Mouse (Mus musculus) mouse trophoblast stem cell (cell line): ENCODE data around the gene B4galnt2.

Experiments used
- in situ Hi-C, 2 experiments: fragments of 300-500 bp; cut with MseI, MboI; formaldehyde crosslinking; loops; 2 replicates in 1 of 2; 3 replicates in 1 of 2; pipeline ENCODE4 v1.15.1; 2025

The B4galnt2 gene

DNA sequence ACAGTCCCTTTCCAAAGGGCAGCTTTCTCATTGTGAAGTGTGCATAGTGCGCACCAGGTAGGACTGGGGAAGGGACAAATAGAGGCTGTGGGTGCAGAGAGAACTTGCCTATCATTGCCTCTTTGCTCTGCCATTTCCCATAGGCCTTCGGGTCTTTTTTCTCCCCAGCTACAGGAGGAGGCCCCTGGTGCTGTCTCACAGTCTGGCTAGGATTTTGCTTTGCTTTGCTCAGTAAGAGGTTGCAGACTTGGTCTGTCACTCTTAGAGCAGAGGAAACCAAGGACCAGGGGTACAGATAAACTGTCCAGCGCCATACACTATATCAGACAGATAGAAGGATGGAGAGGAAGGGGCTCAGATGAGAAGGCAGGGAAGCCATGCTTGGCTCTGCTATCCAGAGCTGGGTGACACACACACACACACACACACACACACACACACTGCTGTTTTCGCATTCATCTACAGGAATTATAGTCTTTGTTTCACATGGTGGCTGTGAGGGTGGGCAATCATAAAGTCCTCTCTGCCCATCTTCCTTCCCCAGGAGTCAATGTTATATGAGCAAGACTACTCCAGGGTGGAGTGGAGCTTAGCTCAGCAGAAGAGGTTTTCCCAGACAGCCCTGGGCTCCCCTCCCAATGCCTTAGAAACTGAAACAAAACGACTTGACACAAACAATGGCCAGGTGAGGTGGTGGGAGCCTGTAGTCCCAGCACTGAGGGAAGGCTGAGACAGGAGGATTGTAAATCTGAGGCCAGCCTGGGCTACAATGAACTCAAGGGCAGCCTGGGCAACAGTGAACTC lies 73.8 kb downstream of the B4galnt2 start:
- in situ Hi-C loops = no loop called here

DNA sequence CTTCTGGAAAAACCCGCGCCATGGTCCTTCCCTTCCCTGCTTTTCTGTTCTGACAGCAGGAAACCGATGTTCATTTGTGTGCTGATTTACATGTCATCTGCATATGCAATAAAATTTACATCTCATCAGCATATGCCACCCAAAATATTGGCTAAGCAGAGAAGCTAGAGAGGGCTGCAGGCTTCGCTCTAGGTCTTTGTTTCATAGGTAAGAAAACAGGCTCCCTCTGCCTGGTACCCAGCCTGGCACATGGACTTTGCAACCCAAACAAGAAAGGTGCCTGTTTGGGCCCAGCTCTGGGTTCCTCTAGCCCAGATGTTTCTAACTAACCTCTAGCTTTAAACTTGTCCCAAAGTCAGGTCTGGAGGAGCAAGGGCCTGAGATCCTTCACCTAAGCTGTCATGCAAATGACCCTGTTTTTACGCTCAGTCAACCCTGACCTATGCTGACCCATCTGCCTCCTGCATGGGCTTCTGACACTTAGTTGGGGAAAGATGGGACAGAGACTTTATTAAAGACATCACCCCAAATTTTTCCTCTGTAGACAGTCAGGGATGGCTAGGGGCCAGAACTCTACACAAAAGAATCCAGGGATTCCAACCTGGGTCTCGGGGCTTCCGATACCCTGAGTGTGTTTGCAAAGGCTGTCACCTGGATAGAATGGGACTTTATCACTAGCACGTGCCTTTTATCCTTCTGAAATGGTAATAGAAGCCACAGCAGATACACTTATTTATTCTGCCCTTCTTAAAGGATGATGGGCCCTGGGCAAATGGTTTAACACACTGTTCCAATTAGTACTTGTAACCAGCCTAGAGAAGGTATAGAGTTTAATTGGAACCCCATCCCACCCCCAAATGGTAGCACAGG lies 75.5 kb downstream of the B4galnt2 start:
- in situ Hi-C loops = no loop called here

DNA sequence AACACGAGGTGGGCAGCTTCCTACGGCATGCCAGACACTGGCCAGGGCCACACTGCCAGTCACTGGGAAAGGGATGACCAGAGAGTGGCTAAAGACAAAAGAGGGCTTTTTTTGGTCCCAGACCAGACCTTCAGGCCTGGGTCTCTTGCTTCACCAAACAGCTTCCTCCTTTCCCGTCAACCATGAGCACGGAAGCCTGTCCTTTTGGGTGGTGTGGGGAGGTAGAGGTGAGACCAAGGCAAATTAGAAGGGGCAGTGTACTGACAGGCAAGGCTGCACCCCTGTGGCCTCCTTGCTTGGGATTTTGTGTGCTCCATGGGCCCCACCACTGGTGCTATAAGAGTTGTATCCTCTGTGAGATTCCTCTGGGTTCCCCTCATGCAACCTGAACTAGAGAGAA lies 76.1 kb downstream of the B4galnt2 start:
- in situ Hi-C loops = no loop called here

DNA sequence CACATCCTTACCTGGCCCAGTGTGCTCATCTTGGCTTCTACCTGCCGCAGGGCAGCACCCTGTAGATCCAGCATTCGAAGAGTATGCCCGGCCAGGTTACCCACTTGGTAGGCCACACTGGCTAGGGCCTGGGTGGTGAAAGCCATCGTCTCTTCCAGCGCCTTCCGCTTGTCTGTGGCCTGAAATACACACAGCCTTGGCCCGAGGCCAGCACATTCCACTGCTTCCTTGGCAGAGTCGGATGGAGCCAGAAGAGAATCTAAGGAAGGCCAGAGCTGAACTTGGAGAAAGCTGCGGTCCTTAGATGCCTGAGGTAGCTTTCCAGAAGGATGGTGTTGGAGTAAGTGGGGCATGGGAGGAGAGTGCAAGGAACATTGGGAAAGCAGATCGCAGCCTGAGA lies 77.6 kb downstream of the B4galnt2 start, which contains the start of gene Gngt2:
Gene Gngt2, plus strand, starts transcription at position 158 of the 400 bp plus-strand sequence.
- in situ Hi-C loops = no loop called here

DNA sequence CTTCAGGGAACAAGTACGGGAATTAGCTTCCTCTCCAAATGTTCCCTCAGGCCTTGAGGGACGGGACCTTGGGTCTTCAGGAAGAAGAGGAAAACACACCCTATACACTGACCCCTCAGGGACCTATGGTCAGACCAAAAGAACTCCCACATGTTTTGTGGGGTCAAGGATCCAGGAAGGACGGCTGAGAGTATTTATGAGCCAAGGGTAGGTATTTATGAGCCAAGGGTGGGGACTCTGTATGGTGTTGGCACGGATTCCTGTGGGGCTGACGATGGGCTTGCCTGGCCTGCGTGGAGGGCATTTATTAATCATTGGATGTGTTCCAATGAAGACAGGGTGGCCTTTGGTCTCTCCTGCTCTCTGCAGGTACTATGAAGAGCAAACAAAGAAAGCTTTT lies 78.3 kb downstream of the B4galnt2 start:
- in situ Hi-C loops = no loop called here

DNA sequence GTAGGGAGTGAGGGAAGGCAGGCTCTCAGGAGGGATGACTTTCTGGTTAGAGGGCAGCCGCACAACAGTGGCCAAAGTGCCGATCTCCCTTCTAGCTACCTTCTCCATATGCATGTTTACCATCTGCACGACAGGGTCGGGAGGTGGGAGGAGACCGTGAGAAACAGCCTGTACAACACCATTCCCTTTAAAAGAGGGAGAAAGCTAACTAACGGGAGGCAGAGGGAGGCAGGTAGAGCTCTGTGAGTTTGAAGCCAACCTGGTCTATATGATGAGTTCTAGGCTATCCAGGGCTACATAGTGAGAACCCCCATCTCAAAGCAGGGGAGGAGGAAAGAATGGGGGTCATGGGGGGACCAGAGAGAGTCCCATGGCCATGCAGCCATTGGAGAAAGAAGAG lies 78.9 kb downstream of the B4galnt2 start:
- in situ Hi-C loops = no loop called here

DNA sequence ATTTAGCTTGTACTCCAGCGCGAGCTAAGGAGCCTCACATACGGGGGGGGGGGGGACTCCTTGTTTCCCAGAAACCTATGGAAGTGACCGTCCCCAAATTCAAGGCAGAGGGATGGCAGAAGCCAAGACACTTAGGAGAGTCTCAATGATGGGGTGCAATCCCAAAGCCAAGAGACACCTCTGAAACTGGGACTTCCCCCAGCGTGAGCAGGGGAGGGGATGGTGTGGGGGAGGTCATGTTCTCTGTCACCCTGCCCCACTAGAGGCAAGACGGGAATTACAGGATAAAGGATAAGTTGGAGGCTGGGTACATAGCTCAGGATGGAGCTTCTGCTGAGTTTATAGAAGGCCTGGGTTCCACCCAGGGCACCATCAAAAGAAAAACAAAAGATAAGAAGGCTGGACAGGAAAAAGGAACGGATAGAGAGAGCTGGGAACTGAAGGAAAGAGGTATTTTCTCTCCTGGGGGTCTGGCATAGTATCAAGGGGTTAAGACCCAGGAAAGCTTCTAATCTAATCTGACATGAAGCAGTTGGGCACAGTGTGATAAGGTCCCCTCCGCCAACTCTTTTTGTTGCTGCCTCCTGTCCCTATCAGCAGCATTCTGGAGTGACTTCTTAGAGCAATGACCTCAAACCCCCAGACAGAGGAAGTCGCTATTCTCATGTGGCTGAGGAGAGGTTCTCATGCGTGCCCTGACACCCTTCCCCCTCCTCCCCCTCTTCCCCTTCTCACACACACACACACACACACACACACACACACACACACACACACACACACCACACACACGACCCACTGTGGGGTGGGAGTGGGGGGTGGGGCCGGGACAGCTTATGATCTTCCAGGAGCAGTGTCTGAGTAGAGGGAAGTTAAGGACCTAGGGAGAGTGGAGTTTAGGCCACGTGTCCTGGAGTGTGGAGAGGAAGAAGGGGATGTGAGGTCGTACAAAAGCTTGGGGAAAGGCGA lies 79.7 kb downstream of the B4galnt2 start:
- in situ Hi-C loops = no loop called here

DNA sequence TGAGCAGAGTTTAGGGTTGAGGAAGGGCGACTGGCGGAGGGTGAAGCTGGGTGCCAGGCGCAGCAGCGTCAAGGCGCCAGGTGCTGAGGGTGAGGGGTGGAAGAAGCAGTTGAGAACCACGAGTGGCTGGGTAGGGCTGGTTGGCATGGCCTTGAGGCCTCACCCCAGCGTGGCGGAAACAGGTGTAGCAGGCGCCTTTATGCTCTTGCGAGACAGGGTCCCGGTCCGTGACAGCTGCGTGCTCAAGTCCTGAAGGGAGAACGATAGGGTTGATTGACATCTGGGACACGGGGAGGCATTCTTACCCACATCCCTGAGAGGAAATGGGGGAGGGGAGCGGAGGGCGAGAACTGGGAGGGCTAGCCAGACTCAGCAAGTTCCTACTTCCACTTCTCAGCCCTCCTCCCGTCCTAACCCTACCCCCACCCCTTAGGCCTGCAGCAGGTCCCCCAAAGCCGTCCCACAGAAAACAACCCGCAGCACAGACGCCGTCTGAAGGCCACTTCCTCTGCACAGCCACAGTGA lies 80.5 kb downstream of the B4galnt2 start:
- in situ Hi-C loops = no loop called here

DNA sequence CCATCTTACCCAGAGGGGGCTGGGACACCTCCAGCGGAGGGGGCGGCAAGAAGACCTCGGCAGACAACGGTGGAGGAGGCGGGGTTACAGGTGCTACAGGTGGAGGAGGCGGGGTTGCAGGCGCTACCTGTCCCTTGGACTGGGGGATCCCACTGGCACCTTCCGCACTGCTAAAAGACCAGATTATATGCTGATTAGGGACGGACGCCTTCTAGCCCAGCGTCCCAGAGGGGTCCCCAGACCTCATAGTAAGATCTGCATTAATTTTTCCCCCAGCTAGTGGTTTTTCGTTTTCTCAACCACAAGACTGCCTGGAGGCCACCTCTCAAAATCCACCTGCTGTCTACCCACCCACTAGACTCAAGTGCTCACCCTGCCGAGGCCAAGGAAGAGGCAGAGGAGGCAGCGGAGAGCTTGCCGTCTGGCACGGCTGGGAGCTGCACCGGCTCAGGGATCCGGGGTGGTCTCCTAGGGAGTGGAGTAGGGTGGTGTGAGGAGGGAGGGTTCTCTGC lies 81.0 kb downstream of the B4galnt2 start:
- in situ Hi-C loops = no loop called here

DNA sequence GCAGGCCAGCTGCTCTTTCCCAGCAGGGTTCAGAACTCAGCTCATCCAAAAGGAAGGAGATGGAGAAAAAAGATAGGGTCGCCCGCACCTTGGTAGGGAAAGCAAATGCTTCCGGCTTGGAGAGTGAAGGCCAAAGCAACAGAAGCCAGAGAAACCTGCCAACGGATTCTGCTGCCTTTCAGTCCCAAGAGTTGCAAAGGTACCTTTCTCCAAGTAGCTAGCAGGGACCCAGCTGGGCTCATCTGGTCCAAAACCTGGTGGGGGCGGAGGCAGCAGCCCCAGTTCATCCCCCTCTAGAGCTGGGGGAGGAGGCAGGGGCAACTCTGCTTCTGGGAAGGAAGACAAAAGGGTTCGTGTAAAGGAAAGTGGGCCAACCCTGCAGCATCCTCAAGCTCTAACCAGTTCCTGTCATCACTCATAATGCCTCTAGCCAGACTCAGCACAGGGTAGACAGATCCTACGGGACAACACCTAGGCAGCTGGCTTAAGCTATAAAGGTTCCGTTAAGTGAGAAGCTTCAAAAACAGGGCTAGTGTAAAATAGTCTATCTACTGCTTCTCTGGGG lies 81.6 kb downstream of the B4galnt2 start:
- in situ Hi-C loops = no loop called here

DNA sequence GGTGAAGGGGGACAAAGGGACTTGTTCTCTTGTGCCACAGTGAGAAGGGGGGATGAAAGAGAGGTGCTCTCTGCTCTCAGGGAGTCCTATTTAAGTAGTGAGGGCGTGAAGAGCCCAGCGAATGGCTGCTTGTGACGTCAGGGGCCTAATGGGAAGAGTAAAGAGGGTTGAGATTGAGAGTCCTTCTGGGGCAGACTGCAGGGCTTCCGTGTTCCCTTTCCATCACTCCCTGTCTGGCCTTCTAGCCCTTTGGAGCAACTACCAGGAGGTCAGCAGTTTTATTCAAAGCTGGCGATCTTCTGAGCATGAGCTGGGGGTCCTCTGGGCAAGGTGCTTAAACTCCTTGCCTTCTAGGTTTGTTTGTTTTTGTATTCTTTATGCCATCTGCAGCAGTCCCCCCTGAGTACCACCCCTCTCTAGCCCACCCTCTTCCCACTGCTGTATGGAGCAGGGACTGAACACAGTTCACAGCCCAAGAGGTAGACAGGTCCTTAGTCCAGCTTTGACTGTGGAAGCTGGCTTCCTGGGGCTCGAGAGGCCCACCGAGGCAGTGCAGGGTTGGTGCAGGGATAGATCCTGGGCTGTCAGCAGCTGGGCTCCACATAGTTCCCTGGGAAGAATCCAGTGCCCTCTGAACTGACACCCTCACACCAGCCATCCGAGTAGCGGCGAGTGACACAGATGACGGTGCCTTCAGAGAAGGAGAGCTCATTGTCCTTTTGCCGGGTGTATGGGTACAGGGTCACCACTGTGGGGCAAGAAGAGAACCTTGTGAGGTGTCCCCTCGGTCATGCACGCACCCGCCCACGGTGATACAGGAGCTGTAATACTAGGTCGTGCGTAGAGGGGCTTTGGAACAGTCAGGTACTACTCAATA lies 82.3 kb downstream of the B4galnt2 start:
- in situ Hi-C loops = no loop called here

DNA sequence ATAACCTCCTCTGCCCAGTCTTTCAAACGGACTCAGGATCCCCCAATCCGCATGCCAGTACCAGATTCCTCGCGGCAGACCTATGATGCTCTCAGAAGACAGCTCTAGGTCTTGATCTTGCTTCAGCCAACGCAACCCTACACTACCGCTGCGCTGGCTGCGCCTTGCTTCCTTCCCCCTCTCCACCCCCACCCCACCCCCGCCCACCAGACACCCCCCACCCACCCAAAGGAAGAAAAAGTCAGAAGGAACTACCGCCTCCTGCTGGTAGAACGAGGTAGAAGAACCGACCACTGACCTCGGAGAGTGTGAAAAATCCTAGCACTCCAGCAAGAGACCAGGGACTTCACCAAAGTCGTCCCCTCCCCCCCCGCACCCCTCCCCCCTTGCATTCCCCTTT lies 83.0 kb downstream of the B4galnt2 start:
- in situ Hi-C loops = no loop called here

DNA sequence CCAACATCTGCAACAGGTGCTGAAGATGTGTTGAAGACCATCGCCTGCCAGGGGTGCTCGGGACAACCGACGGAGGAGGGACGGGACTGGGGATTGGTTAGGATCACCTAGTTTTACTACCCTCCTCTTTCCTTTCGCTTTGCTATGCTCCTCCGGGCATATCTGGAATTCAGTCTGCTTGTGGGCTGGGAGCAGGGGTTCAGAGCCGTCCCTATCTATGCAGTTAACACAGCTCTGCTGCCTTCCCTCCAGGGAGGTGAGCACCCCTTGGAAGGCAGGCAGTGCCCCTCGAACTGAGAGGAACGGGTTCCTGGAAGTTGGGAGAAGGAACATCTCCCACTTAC lies 83.4 kb downstream of the B4galnt2 start:
- in situ Hi-C loops = no loop called here

DNA sequence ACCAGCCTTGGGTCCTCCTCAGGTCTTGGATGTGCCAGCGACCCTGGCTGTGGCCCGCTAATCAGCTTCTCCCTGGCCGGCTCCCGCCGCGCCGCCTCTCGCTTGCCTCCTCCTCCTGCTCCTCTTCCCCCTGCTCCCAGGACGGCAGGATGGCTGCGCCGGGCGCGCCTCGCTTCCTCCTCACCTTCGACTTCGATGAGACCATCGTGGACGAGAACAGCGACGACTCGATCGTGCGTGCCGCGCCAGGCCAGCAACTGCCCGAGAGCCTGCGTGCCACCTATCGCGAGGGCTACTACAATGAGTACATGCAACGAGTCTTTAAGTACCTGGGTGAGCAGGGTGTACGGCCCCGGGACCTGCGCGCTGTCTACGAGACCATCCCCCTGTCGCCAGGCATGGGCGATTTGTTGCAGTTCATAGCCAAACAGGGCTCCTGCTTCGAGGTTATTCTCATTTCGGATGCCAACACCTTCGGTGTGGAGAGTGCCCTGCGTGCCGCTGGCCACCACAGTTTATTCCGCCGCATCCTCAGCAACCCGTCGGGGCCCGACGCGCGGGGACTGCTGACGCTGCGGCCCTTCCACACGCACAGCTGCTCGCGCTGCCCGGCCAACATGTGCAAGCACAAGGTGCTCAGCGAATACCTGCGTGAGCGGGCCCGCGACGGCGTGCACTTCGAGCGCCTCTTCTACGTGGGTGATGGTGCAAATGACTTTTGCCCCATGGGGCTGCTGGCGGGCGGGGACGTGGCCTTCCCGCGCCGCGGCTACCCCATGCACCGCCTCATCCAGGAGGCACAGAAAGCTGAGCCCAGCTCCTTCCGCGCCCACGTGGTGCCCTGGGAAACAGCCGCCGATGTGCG lies 84.0 kb downstream of the B4galnt2 start:
- in situ Hi-C loops = no loop called here

DNA sequence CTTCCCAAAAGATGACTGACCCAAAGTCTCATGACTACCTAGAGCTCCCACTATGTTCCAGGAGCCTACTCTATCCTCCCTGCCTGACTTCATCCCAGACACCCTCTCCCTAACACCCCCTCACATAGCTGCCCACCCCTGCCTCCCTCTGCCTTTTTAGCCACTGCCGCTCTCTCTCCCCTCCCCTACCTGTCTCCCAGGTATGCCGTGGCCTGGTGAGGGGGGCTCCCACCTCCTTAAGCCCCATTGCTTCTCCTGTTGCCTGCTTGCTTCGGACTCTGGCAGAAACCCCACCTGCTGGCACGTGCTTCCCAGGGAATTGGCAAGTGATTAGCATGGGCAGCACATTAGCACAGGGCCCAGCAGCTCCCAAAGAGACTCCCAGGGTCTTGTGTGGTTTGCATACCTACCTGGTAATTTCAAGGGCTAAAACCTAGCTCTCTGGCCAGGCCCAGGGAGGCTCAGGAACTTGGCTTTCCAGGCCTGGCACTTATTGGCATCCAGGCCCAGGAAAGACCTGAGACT lies 85.1 kb downstream of the B4galnt2 start:
- in situ Hi-C loops = no loop called here

DNA sequence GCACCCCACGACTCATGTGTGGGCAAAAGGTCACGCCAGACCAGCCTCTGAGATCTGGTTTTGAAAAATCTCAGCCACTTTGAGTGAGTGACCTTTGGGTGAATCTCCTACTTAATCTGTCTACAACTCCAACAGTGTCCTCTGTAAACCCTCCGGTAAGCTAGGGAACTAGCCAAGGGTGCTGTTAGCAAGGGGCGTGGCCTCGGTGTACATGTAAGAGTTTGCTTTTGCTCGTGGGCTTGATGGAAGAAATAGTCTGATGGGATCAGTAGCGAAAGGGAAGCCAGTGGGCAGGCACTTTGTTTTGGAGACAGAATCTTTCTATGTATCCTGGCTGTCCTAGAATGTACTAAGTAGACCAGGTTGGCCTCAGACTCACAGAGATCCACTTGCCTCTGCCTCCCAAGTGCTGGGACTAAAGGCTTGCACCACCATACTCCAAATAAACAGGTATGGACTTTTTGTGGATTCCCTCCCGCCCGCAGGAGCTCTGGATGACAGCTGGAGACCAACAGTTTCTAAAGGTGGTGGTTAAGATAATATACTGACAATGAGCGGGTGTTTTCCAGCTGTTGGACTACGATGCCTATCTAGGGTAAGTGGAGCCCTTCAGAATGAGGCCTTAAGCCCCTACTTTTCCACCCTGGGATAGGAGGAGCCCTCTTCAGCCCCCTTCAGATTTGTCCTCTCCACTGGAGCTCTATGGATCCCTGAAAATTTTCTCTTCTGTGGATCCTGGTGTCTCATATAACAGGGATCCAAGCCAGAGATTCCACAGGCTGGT lies 86.3 kb downstream of the B4galnt2 start:
- in situ Hi-C loops = no loop called here

DNA sequence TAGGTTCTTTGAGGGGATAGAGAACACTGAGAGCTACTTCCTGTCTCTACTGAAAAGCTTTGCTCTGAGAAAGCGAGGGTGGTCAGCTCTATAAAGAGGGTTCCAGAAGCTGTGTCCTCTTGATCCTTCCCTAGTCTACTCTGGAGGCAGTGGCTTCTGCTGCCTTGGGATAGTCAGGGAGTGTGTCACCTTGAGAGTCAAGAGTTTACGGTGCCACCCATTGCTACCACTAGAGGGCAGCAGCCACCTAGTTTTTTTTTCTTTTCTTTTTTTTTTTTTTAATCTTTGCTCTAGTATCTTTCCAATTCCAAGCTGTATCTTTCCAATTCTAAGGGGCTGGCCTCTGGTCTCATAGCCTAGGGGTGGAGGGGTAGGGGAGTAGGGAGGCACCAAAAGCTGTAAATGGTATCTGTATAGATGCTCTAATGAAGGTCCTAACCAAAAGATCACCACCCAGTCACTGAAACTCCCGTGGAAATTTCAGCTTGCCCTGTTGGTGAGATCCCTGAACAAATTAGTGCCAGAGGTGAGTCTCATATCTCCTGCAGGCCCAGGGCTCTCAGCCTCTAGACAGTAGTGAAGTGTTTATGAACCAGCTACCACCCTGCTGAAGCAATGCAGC lies 87.1 kb downstream of the B4galnt2 start:
- in situ Hi-C loops = no loop called here

DNA sequence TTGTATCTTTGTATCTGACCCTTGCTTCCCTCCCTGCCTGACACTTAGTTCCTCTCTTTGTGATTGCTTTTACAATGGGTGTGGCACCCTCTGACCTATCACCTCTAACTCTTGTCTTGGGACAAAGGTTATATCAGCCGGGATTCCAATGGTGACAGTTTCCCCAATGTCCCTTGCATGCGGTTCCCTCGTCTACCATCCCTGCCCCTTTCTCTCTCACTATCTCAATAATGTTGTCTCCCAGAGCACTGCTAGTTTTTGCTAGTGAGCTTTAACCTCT lies 87.6 kb downstream of the B4galnt2 start:
- in situ Hi-C loops = no loop called here
